Mouse (Mus musculus) hindbrain, embryonic 16.5 days (tissue): ENCODE data around the gene 9130213A22Rik. TPM values are rescaled to one million over a fixed set of nuclear protein-coding genes. Genes with fewer than 3 reads are reported as not detected.

Experiments
- ATAC-seq: fragments of 200-750 bp; cut with Nextera tagmentation; 2 replicates; pipeline ENCODE4 v1.8.0; 2017; ENCODE audit warnings: moderate TSS enrichment, moderate library complexity
- H3K27ac ChIP-seq: fragments of 300-500 bp; sonication (generic); 2 replicates; pipeline ENCODE4 v1.5.1; 2014; ENCODE audit warnings: low read depth, mild to moderate bottlenecking, control low read depth, low read length, moderate library complexity
- H3K27me3 ChIP-seq: fragments of 300-500 bp; sonication (generic); replicated peaks from 2 replicates; pipeline ENCODE4 v1.6.1; 2014; ENCODE audit warnings: low read length; ENCODE audit not compliant: control insufficient read depth, insufficient read depth
- H3K36me3 ChIP-seq: fragments of 300-500 bp; sonication (generic); 2 replicates; pipeline ENCODE4 v1.6.1; 2014; ENCODE audit warnings: mild to moderate bottlenecking, low read length, moderate library complexity, mixed read lengths; ENCODE audit not compliant: control insufficient read depth, insufficient read depth
- H3K4me1 ChIP-seq: fragments of 300-500 bp; sonication (generic); 2 replicates; pipeline ENCODE4 v1.6.1; 2014; ENCODE audit warnings: low read depth, low read length; ENCODE audit not compliant: control insufficient read depth, insufficient read depth
- H3K4me2 ChIP-seq: fragments of 300-500 bp; sonication (generic); 2 replicates; pipeline ENCODE4 v1.6.1; 2014; ENCODE audit warnings: mild to moderate bottlenecking, low read length, control low read depth, moderate library complexity
- H3K4me3 ChIP-seq: fragments of 300-500 bp; sonication (generic); 2 replicates; pipeline ENCODE4 v1.5.1; 2014; ENCODE audit warnings: mild to moderate bottlenecking, low read length, control low read depth, moderate library complexity
- H3K9ac ChIP-seq: fragments of 300-500 bp; sonication (generic); 2 replicates; pipeline ENCODE4 v1.6.1; 2014; ENCODE audit warnings: low read depth, mild to moderate bottlenecking, control low read depth, low read length, moderate library complexity
- H3K9me3 ChIP-seq: fragments of 300-500 bp; sonication (generic); 2 replicates; pipeline ENCODE4 v1.6.1; 2014; ENCODE audit warnings: mild to moderate bottlenecking, low read length, moderate library complexity; ENCODE audit not compliant: control insufficient read depth
- WGBS: fragments of 180-500 bp; shearing (Covaris S2); extraction: QIAGEN DNeasy Blood & Tissue Kit; methylation state at CpG from one replicate; pipeline ENCODE4 v1.1.7; 2014; 5-methylcytosine and 5-hydroxymethylcytosine counted together
- polyA plus RNA-seq: library from polyadenylated mRNA; unstranded; fragments of >200 nt; fragmentation: Nextera tagmentation; extraction: Ambion mirVana; gene quantifications from 2 replicates; pipeline ENCODE4 v1.2.1, GENCODE M21; 2015

The 9130213A22Rik gene
- polyA plus RNA-seq, 1 experiment from 2014 or later = 1.2 TPM

- H3K9ac ChIP-seq = no peak overlapping the region
- peaks cover 7% of the 10 kb centered on the region for H3K4me1 ChIP-seq
- H3K36me3 ChIP-seq = no peaks in the 10 kb centered on the region
- no peaks in the 10 kb centered on the region for H3K9me3 ChIP-seq
- WGBS = 85% methylated on average over 9 of the region's 9 CpGs
- no peaks in the 10 kb centered on the region for H3K27me3 ChIP-seq
- H3K4me2 ChIP-seq = no peak overlapping the region
- H3K27ac ChIP-seq = no peak overlapping the region
- ATAC-seq = no peak
- H3K4me3 ChIP-seq = no peak overlapping the region
These were observed 45.1 kb downstream of the 9130213A22Rik start for GRCm38 (mm10) chr11:69077316-69077715.

DNA sequence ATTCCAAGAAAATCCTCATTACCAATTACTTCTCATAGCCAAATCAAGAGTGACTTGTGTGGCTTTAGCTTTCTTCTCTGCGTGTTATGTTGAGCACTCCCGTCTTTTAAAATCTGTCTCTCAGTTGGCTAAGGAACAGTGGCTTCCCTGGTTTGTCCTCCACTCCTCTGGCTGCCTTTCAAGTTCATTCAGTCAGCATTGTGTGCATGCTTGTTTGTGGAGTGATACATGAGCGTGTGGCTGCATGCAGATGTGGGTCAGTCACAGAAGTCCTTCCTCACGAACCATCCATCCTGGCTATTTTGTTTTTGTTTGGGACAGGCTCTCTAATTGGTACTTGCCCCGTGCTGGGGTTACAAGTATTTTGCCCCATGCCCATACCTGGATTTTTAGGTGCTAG, 45.8 kb downstream of the 9130213A22Rik start:
- WGBS = 56% methylated on average over 5 of the region's 5 CpGs
- no peak for ATAC-seq
- no peak overlapping the region for H3K4me3 ChIP-seq
- H3K9ac ChIP-seq = no peak overlapping the region
- H3K27ac ChIP-seq = no peak overlapping the region
- H3K4me1 ChIP-seq = peaks cover 13% of the 10 kb centered on the region
- no peaks in the 10 kb centered on the region for H3K9me3 ChIP-seq
- H3K4me2 ChIP-seq = no peak overlapping the region
- no peaks in the 10 kb centered on the region for H3K27me3 ChIP-seq
- H3K36me3 ChIP-seq = no peaks in the 10 kb centered on the region

DNA sequence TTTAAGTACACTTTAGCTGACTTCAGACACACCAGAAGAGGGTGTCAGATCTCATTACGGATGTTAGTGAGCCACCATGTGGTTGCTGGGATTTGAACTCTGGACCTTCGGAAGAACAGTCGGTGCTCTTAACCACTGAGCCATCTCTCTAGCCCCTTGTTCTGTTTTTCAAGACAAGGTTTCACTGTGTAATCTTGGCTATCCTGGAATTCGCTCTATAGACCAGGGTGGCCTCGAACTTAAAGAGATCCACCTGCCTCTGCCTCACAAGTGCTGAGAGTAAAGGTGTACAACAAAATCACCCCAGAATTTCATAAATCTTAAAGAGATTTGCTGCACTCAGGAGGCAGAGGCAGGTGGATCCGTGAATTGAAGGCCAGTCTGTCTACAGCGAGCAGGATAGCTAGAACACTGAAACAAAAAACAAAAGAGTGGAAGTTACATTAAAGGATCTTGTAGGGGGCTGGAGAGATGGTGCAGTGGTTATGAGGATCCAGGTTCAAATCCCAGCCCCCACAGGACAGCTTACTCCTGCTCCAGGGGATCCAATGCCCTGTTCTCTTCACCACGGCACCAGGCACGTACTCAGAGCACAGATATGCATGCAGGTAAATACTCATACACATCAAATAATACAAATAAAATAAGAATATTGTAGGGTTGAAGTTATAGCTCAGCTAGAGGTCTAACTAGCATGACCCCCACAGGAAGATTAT, 46.5 kb downstream of the 9130213A22Rik start:
- WGBS = 52% methylated on average over 8 of the region's 9 CpGs
- H3K27me3 ChIP-seq = no peaks in the 10 kb centered on the region
- no peaks in the 10 kb centered on the region for H3K36me3 ChIP-seq
- no peak overlapping the region for H3K4me2 ChIP-seq
- peaks cover 16% of the 10 kb centered on the region for H3K4me1 ChIP-seq
- no peak for ATAC-seq
- no peak overlapping the region for H3K4me3 ChIP-seq
- no peak overlapping the region for H3K9ac ChIP-seq
- no peak overlapping the region for H3K27ac ChIP-seq
- no peaks in the 10 kb centered on the region for H3K9me3 ChIP-seq

DNA sequence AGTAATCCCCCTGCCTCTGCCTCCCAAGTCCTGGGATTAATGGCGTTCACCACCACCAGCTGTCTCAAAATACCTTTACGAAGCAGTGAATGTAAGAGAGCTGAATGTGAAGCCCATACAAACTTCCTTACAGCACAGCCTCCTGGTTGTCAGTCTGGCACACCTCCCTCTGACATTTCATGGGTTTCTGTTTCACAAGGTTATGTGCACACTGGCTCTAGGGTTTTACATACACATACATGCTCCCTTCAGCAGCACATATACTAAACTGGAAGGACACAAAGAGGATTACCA, 47.7 kb downstream of the 9130213A22Rik start:
- 59% methylated on average over 2 of the region's 2 CpGs for WGBS
- ATAC-seq = no peak
- no peak overlapping the region for H3K27ac ChIP-seq
- no peaks in the 10 kb centered on the region for H3K9me3 ChIP-seq
- no peak overlapping the region for H3K4me3 ChIP-seq
- H3K4me2 ChIP-seq = no peak overlapping the region
- no peak overlapping the region for H3K9ac ChIP-seq
- H3K4me1 ChIP-seq = peaks cover 20% of the 10 kb centered on the region
- H3K36me3 ChIP-seq = no peaks in the 10 kb centered on the region
- H3K27me3 ChIP-seq = no peaks in the 10 kb centered on the region

GRCm38 (mm10) chr11:69073951-69074775, 48.2 kb downstream of the 9130213A22Rik start:
- ATAC-seq = no peak
- no peak overlapping the region for H3K4me2 ChIP-seq
- no peak overlapping the region for H3K4me3 ChIP-seq
- peaks cover 21% of the 10 kb centered on the region for H3K4me1 ChIP-seq
- H3K9me3 ChIP-seq = no peaks in the 10 kb centered on the region
- H3K36me3 ChIP-seq = no peaks in the 10 kb centered on the region
- H3K9ac ChIP-seq = 0 out of 2 replicates have a peak overlapping the region, but pooled peaks have one; percentile 3
- WGBS = 49% methylated on average over 6 of the region's 6 CpGs
- H3K27ac ChIP-seq = peak overlapping the region; percentile 45
- H3K27me3 ChIP-seq = no peaks in the 10 kb centered on the region

DNA sequence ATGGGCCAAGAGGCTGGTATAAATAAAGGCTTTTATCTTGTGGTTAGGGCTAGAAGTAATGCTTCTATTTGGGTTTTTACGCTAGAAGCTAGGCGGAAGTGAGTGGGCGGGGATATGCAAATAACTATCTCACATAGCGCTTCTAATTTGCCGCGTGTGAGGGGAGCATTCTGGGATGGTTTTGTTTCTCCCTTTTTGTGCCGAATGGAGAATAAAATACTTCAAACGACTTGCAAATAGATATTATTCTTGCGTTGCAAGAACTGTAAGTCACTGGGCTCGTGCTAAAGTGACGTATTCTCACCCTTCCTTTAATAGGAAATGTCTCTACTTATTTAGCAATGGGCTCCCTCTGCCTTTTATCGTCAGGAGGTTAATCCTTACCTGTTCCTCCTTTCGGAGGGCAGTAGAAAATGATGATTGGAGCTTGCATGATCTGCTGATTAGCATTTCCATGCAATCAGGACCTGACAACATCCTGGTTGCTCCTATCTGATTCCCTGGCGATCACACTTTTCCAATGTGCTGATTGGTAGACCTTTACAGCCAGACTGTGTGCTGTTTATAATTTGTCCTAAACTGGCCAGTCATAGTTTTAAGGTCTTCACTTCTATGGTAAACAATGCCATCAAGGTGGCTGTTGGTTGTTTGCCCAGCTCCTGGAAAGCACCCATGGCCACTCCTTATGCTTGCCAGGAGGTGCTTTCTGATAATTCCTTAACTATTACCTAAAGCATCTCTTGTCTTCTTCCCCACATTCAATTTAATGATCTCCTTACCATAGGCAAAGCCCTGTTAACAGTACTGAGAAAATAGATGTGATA, 49.1 kb downstream of the 9130213A22Rik start:
- no peaks in the 10 kb centered on the region for H3K27me3 ChIP-seq
- peaks cover 21% of the 10 kb centered on the region for H3K4me1 ChIP-seq
- H3K4me3 ChIP-seq = peak overlapping the region; percentile 38
- peak; percentile 76 for ATAC-seq
- under 1% methylated on average over 14 of the region's 14 CpGs for WGBS
- H3K36me3 ChIP-seq = no peaks in the 10 kb centered on the region
- H3K9me3 ChIP-seq = no peaks in the 10 kb centered on the region
- H3K4me2 ChIP-seq = peak overlapping the region; percentile 69
- peak overlapping the region; percentile 93 for H3K27ac ChIP-seq
- peak overlapping the region; percentile 62 for H3K9ac ChIP-seq

DNA sequence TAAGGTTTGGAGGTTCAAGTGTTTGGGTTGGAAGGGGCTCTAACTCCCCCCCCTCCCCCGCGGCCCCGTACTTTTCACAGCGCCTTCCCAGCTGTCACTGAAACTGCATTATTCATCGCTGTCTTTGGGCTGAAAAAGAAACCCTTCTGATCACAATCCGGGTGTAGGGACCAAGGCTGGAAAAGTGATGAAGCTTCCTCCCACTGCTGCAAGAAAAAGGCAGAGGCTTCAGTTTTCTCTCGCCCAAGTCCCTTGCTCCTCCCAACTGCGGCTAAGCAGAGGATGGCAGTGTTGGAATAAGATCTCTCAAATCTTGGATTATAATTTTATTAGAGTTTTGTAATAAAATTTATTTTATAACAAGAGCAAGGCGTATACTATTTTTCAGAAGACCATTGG, 49.7 kb downstream of the 9130213A22Rik start:
- WGBS = 9% methylated on average over 9 of the region's 9 CpGs
- H3K9me3 ChIP-seq = no peaks in the 10 kb centered on the region
- peak overlapping the region; percentile 62 for H3K9ac ChIP-seq
- H3K4me1 ChIP-seq = peaks cover 21% of the 10 kb centered on the region
- H3K4me2 ChIP-seq = peak overlapping the region; percentile 69
- peak overlapping the region; percentile 93 for H3K27ac ChIP-seq
- no peak for ATAC-seq
- H3K36me3 ChIP-seq = no peaks in the 10 kb centered on the region
- peak overlapping the region; percentile 38 for H3K4me3 ChIP-seq
- H3K27me3 ChIP-seq = no peaks in the 10 kb centered on the region

DNA sequence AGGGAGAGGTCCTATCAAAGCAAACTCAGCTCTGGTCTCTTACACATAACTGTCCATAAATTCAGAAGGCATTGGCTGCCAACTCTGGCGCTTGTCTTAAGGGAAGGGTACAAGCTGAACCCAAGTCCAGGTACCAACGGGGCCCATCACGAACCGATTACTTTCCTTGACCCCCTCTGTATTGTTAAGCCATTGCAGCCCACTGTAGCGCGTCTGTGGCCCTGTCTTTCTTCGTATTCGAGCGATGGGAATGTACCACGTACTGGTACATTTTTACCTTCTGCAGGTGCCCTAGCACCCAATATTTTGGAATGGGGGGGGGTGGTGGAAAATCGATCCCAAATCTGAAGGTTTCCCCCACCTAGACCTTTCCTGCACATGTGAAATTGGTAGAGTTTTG, 50.2 kb downstream of the 9130213A22Rik start:
- 84% methylated on average over 11 of the region's 11 CpGs for WGBS
- H3K4me3 ChIP-seq = peak overlapping the region; percentile 38
- H3K4me1 ChIP-seq = peaks cover 21% of the 10 kb centered on the region
- no peaks in the 10 kb centered on the region for H3K36me3 ChIP-seq
- peak overlapping the region; percentile 69 for H3K4me2 ChIP-seq
- H3K9ac ChIP-seq = peak overlapping the region; percentile 62
- H3K27me3 ChIP-seq = no peaks in the 10 kb centered on the region
- no peaks in the 10 kb centered on the region for H3K9me3 ChIP-seq
- peak overlapping the region; percentile 93 for H3K27ac ChIP-seq
- no peak for ATAC-seq

GRCm38 (mm10) chr11:69071262-69071661, 51.1 kb downstream of the 9130213A22Rik start:
- H3K9ac ChIP-seq = peak overlapping the region; percentile 88
- no peaks in the 10 kb centered on the region for H3K36me3 ChIP-seq
- whole genome bisulfite sequencing = 21% methylated on average over 9 of the region's 9 CpGs
- H3K4me3 ChIP-seq = peak overlapping the region; percentile 56
- H3K27me3 ChIP-seq = no peaks in the 10 kb centered on the region
- ATAC-seq = no peak
- peaks cover 29% of the 10 kb centered on the region for H3K4me1 ChIP-seq
- H3K9me3 ChIP-seq = no peaks in the 10 kb centered on the region
- H3K4me2 ChIP-seq = peak overlapping the region; percentile 76
- H3K27ac ChIP-seq = peak overlapping the region; percentile 93
